Mouse (Mus musculus): ENCODE measurements at regions not wholly inside any gene's neighbourhood (a gene's known extent, or its start where the extent isn't known, plus 50 kb on each side); places are given as distances from the start of the nearest gene placed in this dataset.

DNA sequence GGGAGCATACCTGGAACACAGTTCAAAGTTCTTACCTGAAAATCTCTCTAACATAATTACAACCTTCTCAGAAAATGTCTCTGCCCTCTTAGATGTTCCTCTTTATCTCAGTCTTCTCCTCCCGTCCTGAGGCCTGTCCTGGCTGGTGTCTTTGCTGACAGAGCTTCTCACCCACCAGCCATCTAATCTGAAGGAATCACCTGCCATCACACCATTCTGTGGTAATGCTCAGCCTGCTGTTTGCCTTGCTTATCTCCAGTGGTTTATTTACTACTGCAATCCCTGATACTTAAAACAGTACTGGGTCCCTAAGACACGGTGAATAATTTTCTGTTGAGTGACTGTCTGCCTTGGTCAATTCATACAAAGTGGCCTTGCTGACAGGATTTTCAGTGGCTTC, 317.8 kb upstream of the Hnrnpa3 start:
- no peak for DNase-seq (ENCODE audit: low spot score in 2 of 2)

DNA sequence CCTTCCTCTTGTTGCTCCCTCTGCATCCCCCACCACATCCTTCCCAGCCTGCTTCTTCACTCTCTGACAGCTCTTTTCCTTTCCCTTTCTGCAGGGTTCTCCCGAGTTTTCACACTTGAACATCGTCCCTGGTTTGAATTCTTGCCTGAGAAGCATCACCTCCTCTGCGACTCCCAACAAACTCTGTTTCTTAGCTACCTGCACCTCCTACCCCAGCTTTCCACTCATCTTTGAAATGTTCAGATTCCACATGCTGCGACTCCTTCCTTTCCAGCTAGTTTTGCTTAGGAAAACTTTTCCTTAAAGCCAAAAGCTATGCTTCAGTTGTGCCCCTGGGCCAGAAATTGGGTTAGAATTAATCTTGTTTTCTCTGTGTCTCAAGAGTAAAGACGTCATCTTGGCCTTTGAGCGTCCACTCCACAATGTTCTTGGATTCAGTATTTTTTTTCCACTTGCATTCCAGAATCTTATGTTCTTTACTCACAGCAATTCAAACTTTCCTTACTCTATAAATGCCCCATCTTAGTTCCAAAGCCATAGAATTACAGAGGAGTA, 317.3 kb upstream of the Hnrnpa3 start:
- no peak for DNase-seq (ENCODE audit: low spot score in 2 of 2)

DNA sequence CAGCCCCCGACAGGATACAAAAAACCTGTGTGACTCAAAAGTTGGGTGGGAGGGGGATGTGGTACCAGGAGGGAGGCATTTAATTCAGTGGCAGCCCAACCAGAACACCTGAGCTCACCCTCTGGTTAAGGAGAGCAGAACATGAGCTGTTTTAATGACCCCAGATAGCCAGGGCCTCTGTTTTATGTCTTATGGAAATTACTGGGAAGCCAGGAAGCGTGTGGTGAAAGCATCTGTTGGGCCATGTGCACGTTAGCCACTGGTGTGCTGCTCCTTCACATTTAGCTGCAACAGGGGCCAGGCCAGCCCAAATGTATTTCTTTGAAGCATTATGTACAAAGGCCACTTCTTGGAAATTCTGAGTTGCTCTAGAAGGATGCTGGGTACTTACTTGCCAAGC, 308.2 kb upstream of the Hnrnpa3 start:
- DNase-seq (ENCODE audit: low spot score in 2 of 2): no peak

DNA sequence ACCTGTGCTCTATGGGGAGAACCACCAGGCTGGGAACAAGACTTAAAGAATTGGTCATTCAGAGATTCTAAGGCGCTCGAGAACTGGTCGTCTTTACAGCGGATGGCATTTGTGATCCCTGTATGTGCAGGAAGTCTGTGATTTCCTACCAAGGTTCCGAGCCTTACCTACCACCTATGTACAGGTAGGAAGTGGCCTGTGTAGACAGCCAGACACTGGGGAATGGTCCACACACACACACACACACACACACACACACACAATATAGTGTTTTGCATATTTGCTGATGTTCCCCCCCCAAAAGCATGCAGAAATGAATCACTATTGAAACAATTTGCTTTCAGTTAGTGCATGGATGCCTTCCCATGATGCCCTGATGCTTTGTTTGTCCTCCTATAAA, 307.1 kb upstream of the Hnrnpa3 start:
- no peak for DNase-seq (ENCODE audit: low spot score in 2 of 2)

DNA sequence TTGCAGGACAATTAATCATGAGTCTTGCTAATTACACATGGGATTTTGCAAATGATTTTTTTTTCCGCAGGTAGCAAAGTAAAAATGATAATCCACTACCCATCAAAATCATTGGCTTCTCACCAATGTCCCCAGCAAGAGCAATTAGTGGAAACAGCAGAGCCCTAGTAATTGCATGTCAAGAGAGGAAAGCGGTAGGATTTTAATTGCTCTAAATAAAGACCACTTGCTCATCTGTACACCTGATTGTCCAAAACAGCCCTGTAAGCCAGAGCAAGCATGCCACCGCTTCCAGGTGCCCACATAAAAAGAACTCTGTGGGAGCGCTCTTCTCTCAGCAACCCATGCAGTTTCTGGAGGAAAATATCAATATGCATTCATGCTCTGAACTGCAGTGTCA, 306.5 kb upstream of the Hnrnpa3 start:
- no peak for DNase-seq (ENCODE audit: low spot score in 2 of 2)

DNA sequence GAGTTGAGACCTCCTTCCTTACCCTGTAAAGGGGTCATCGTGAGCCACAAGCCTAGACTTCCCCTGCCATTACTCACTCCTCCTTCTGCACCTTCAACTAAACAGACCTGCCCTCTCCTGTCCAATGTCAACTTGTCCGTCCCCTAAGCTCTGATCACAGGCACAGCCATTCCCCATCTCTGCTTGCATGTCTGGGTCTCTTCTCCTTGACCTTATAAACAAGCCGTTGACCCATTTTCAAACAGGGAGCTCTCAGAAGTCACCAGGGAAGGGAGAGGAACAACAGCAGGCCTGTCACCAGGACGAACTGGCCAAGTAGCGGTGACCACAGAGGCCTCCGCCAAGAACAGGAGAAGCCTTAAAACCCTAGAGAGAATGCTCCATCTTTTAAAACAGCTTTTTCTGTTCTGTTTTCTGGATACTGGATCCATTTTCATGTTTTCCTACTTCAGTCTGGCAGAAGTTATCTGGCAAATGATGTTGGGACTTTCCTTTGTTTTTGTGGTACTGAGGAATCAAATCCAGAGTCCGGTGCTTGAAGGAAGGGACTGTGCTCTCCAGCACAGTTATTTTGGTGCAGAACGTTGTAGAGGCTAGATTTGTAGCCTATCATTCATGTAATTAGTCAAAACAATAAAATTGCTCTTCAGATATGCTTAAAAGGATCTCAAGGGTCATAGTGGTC, 302.2 kb upstream of the Hnrnpa3 start:
- no peak for DNase-seq (ENCODE audit: low spot score in 2 of 2)

DNA sequence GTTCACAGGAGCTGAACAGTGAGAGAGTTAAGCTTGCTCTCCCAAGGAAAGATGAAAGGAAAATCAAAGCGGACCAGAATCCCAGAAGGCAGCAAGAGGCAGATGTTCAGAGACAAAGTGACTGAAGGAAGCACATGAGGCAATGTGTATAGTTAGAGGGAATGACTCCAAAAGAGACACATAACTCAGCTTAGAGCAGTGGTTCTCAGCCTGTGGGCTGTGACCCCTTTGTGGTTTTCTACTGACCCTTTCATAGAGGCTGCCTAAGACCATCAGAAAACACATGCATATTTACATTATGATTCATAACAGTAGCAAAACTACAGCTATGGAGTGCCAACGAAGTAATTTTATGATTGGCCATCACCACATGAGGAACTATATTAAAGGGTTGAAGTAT, 301.5 kb upstream of the Hnrnpa3 start:
- DNase-seq (ENCODE audit: low spot score in 2 of 2): no peak

DNA sequence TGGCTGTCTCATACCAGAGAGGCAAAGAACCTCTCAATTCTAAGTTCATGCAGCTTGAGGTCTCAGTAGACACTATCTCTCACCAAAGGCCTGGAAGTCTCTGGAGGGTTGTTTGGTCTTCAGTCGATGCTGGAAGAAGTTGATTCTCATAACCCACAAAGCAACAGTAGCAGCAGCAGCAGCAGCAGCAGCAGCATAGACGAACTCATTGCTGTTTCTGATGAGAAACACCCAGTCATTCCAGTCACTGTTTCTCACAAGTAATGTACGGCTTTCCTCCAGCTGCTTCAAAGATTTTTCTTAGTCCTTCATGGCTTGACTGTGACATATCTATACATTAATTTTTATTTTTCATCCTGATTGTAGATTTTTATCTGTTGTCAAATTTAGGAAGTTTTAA, 298.1 kb upstream of the Hnrnpa3 start:
- no peak for DNase-seq (ENCODE audit: low spot score in 2 of 2)

DNA sequence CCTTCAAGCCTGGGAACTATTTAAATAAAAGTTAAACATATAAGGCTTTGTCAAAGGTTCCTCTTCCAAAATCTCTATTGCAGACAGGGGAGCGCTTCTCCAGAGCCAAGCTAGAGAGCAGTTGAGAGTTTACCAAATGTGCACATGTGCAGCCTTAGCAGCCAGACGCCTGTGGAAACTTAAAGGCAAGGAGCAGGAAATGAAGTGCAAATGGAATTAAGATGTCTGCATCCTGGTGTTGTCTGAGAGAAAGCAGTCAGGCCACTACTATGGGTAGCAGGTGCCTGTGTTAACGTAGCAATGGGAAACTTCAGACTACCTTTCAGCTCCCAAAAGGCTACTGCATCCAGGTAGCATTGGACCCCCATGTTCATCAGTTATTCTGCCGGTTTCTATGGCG, 282.4 kb upstream of the Hnrnpa3 start:
- no peak for DNase-seq (ENCODE audit: low spot score in 2 of 2)

DNA sequence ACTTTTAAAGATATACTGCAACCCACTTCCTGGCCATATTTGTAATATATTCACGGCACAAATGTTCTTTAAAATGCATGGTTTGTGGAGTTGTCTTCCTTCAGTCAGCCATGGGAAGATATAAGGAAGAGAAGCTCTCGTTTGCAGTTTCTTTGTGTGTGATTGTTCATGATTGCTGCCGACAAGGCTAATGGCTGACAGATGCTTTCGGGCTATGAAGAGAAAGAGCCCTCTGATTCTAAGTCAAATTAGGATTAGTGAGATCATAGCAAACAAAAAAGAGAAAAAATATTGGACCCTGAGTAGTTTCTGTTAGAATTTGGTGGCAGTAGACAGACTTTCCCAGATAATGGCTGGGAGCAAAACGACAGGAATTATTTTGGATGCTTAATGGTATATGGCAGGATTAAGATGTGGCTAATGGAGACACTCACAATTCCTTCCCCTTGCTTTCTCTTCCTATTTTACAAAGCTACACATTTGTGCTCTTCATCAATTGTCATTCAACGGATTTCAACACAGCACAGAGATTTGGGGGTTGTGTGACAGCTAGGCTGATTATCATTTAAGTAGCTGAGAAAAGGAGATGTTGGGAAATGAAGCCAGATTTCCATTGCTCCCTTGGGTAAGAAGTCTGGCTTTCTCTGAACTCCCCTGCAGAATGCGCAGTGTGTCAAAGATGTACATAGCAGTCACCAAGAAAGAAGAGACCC, 273.4 kb upstream of the Hnrnpa3 start:
- DNase-seq (ENCODE audit: low spot score in 2 of 2): no peak

DNA sequence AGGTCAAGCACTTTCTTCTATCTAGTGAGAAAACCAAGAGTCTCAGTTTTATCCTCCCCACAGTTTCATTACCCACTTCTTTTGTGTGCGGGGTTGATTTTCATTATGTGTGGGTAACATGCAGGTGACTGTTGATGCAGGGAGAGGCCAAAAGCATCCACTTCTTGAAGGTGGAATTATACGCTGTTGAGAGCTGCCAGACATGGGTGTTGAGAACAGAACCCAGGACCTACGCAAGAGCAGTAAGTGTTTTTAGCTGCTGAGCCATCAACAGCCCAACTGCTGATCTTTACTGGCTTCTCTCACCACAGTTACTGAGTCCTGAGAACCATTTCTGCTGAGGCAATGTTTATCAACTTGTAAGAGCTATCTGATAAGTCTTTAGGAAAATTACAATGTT, 272.4 kb upstream of the Hnrnpa3 start:
- no peak for DNase-seq (ENCODE audit: low spot score in 2 of 2)

DNA sequence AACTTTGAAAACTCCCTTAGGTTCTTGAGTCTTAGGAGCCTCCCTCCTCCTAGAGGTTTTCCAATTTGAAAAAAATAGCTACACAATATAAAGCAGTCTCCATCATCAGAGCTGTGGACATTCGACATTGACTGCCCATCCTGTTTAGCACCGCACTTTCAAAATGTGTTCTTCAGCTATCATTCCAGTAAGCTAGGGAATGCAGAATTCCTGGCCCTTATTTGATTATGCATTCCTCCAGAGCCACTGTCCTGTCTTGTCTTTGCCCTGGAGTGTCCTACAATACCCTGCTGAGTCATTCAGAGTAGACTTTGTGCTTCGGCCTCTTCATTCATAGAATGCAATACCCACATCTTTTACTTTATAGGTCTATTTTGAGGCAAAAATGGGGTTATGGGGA, 267.0 kb upstream of the Hnrnpa3 start:
- DNase-seq (ENCODE audit: low spot score in 2 of 2): no peak

DNA sequence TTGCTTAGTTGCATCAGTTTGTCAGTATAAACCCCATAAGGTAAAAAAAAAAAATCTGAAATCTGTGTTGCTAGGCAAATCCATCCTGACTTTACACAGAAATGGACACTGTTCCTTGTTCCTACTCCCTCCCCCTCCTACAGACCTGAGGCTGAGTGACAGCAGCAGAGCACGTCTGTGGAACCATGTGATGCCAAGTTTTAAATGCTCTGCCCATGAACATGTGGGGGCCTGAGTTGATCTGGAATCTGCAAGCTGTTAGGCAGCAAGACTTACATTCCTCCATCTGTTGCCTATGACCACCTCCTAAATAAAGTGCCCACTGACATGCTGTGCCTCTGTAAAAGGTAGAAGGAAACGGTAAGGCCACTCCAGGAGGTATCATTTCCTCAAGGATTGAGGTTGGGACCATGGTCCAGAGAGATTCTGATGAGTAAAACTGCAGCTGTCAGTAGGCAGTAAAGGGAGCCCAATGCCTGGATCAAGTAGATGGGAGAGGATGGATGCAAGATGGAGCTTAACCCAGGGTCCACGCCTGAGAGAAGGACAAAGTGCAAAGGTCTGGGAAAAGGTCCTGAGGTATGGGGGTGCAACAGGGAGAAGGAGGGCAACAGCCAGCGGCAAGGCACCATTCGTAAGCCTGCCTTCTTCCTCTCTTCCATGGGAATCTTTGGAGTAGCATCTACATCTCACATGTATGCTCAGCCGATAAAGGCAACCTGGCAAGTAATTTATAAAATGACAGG, 264.0 kb upstream of the Hnrnpa3 start:
- no peak for DNase-seq (ENCODE audit: low spot score in 2 of 2)

DNA sequence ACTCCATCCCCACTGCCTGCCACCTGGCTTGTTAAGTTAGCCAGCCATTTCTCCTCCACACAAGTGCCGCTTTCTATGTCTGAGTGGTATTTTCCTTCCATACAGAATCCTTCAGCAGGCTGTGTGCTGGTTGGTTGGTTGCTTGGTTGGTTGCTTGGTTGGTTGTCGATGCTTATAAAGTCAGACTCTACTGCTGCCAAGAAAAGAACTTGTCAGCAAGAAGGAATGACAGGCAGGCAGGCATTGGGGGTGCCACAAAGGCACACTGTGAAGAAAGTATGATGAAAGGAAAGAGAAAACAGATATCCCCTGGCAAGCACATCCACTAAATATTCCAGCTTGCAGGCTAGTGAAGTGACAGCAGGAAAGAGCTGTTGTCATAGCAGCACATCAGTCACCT, 263.0 kb upstream of the Hnrnpa3 start:
- no peak for DNase-seq (ENCODE audit: low spot score in 2 of 2)

DNA sequence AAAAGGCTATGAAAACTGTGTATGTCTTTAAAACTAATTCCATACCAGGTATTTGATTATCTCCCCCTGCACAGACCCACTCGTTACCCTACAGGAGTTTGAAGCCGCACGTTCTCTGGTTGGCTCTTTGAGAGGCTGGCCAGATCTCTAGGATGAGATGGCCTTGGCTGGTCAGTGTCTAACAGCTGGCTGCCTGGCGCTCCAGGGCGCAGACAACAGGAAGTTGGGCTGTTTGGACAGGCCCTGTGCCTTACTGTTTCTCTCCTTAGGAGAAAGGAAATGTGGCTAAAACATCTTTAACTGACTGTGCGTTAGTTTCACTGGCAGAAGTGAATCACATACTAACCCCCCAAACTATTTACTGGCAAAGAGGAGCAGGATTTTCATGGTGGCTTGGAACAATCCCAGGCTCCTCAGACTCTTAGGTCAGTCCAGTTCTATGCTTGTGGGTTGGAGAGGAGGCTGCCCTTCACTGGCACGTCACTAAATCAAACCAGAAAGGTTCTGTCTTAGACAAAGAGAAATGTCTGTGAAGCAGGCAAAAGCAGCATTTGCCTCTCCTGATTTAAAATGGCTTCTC, 258.7 kb upstream of the Hnrnpa3 start:
- no peak for DNase-seq (ENCODE audit: low spot score in 2 of 2)

DNA sequence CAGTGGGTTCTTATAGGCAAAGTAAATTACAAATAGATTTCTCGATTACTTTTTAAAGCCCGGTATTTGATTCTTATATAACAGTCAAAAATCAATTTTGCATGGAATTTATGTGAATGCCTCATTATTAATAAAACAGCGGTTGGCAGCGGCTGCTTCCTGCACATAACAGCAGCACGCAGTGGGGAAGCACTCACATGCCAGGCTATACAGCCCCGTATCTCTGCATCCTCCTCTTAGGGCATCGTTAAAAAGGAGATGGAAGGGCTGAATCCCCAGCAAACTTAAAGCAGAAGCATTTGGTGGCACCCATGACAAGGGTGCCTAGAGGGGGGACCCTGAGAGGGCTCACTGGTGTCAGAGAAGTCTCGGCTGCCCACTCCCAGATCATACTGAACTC, 255.3 kb upstream of the Hnrnpa3 start:
- no peak for DNase-seq (ENCODE audit: low spot score in 2 of 2)

DNA sequence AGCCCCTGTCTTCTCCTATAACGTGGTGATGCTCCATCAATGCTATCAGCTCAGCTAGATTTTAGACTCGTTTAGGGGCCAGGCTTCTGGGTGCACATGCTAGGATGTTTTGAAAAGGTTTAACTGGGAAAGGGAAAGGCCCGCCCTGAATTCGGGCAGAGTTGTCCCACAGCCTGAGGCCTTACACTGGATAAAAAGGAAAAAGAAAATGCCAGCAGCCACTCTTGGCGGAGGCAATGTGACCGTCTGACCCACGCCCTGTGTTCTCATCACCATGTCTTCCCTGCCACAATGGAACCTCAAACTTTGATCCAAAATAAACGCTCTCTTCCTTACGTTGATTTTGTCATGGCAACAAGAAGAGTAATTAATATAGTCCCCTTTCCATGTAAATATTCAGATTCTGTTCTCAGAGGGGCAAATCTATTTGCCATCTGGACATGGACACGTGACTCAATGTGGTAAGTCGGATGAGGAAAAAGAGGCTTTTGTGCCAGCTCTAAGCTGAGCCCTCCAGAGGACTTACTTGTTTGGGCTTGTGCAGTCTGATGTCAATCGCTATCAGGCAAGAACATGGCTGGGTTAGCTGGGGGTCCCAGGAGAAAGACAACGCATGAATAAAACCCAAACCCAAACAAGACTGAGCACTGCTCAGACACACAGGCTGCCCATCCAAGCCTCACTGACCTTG, 253.4 kb upstream of the Hnrnpa3 start:
- no peak for DNase-seq (ENCODE audit: low spot score in 2 of 2)

DNA sequence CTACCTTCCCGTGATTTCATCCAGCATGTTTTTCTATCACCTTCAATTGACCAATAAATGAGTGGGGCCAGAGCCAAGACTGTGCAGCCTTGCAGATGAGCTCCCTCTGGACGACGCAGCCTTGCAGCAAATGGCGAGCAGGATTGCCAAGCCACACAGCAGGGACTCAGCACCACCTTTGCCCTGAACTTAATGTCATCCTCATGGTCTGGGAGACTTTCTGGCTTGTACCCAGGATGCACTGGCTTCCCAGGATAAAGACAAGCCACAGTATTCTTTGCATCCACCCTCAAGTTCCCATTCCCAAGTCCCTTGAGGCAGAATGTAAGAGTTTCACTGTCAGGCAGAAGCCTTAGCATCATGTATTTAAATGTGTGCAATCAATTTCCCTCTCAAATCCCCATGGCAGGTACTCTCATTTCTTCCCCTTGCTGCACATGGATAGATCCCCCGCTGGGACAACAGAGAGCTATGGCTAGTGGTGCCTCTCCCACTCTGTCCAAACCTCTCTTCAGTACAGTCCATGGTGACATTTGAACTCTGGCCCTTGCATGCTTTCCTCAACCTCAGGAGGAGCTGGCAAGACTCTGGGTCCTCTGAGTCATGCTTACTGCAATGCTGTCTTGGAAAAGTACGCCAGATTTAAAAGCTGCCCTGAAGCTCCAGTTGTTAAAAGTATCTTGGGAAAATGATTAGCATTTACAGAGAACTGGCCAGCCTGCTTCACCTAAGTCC, 252.2 kb upstream of the Hnrnpa3 start:
- no peak for DNase-seq (ENCODE audit: low spot score in 2 of 2)

DNA sequence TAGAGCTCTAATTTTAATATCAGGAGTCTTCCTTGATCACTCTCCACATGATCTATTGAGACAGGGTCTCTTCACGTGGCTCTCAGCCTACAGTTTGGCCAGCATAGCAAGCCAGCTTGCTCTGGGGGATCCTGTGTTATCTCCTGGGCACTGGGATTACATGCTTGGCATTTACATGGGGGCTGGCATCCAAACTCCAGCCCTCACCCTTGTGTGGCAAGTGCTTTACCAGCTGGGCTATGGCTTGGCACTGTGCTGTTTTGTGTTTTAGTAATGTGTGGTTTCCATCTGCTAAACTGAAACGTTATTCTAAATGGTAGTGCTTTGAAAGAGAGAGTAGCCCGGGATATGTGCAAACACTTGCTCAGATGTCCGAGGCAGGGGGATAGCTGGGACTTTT, 251.5 kb upstream of the Hnrnpa3 start:
- no peak for DNase-seq (ENCODE audit: low spot score in 2 of 2)

DNA sequence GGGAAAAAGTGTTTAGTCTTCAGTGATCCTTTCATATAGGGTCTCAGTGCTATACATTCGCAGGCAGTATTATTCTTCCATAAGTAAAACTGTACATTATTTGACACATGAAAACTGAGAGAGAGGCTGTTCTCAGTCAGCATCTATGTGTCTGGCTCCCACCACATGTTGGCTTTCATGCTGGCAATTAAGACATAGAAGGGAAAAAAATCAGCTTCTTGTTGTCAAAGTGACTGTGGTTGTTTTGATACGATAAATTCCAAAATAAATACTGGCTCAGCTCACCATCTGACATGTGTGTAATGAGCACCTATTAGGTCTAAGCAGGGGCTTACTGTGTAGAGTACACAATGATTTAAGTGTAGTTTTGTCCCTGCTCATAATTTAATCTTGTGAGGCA, 251.0 kb upstream of the Hnrnpa3 start:
- DNase-seq (ENCODE audit: low spot score in 2 of 2): no peak

DNA sequence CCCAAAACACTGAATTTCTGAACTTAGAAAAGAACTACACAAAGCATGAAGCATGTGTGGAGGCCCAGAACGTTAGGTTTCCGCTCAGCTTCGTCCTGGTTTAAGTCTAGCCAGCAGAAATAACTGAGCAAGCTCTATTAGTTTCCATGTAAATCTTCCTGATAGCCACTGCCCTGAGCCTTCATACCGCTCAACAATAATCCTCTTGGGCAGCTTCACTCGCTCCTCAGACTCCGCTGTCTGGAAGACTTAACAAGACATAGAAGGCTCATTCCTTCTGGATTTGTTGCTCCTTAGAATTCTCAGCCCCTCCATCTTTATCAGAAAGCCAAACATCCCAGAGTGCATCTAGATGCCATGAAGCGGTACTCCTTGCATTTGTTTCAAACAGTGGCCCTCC, 249.3 kb upstream of the Hnrnpa3 start:
- DNase-seq (ENCODE audit: low spot score in 2 of 2): no peak
